Mouse (Mus musculus) left cerebral cortex, adult 2 months (tissue): ENCODE data around the gene Cenpp. TPM values are rescaled to one million over a fixed set of nuclear protein-coding genes. Genes with fewer than 3 reads are reported as not detected.

Experiments used
- DNase-seq, 2 experiments: peaks; one replicate each; pipeline ENCODE4 v3.0.0; 2021 to 2022; ENCODE audit warnings: low spot score in 2 of 2, mixed read lengths in 1 of 2; ENCODE audit errors: extremely low spot score in 1 of 2
- H3K27ac ChIP-seq: fragments of 200-600 bp; 2 replicates; pipeline ENCODE4 v1.8.1; 2022
- H3K4me3 ChIP-seq: fragments of 200-600 bp; 2 replicates; pipeline ENCODE4 v1.8.1; 2022
- CTCF ChIP-seq: fragments of 200-600 bp; IDR thresholded peaks from 2 replicates; pipeline ENCODE4 v1.8.1; 2022; ENCODE audit warnings: antibody characterized with exemption, mild to moderate bottlenecking, moderate library complexity
- intact Hi-C: fragments of 180-260 bp; cut with DNase I; formaldehyde crosslinking; loops from one replicate; pipeline ENCODE4 v1.15.1; 2025
- total RNA-seq, 2 experiments: library from RNA; stranded (reverse); gene quantifications; 2 replicates each; pipeline ENCODE4 v1.2.3; 2021

Gene Cenpp
- total RNA-seq, 2 experiments from 2014 or later = 0.51 to 1.5 TPM

- H3K27ac ChIP-seq = no peak overlapping the region
- intact Hi-C loops = no loop called here
- no peak for TF ChIP-seq CTCF
- H3K4me3 ChIP-seq = no peak overlapping the region
- no peak for DNase-seq
Measured at GRCm38 (mm10) chr13:49586062-49586461, 66.5 kb downstream of the Cenpp start.

- intact Hi-C loops = no loop called here
- Histone ChIP-seq H3K27ac (no peak overlapping the region; the same call in 1 of the 2 replicates), H3K4me3 (no peak overlapping the region)
- no peak for DNase-seq
- TF ChIP-seq CTCF = no peak
Measured at GRCm38 (mm10) chr13:49584307-49585005, 68.1 kb downstream of the Cenpp start.

- intact Hi-C loops = no loop called here
- TF ChIP-seq CTCF = no peak
- no peak overlapping the region; the same call in 1 of the 2 replicates for H3K27ac ChIP-seq
Measured at GRCm38 (mm10) chr13:49583859-49584258, 68.7 kb downstream of the Cenpp start.

GRCm38 (mm10) chr13:49581541-49582530 lies 70.7 kb downstream of the Cenpp start, which contains the start of gene Omd:
Omd (plus strand) TSS chr13:49582462.
- no peak within 1 kb of the TSS for H3K27ac ChIP-seq
- DNase-seq = no peak
- TF ChIP-seq CTCF = no peak
- no peak within 1 kb of the TSS for H3K4me3 ChIP-seq
- intact Hi-C loops = no loop called here

More at GRCm38 (mm10) chr13:49583859-49584258, 68.7 kb downstream of the Cenpp start:
- no peak overlapping the region for H3K4me3 ChIP-seq
- DNase-seq = no peak

- no peak overlapping the region for H3K4me3 ChIP-seq
Measured at GRCm38 (mm10) chr13:49571418-49571817, 81.2 kb downstream of the Cenpp start.

GRCm38 (mm10) chr13:49570371-49570770 lies 82.2 kb downstream of the Cenpp start:
- intact Hi-C loops = no loop called here
- Histone ChIP-seq H3K27ac (no peak overlapping the region), H3K4me3 (no peak overlapping the region)
- no peak for DNase-seq
- TF ChIP-seq CTCF = no peak

More at GRCm38 (mm10) chr13:49571418-49571817, 81.2 kb downstream of the Cenpp start:
- H3K27ac ChIP-seq = no peak overlapping the region
- intact Hi-C loops = no loop called here
- no peak for DNase-seq
- no peak for TF ChIP-seq CTCF

- no peak for TF ChIP-seq CTCF
- Histone ChIP-seq H3K4me3 (no peak overlapping the region), H3K27ac (no peak overlapping the region)
- DNase-seq = no peak
- intact Hi-C loops = no loop called here
Measured at GRCm38 (mm10) chr13:49564347-49564746, 88.2 kb downstream of the Cenpp start.

GRCm38 (mm10) chr13:49560886-49561285 lies 91.7 kb downstream of the Cenpp start:
- Histone ChIP-seq H3K27ac (no peak overlapping the region), H3K4me3 (no peak overlapping the region)
- DNase-seq = no peak
- intact Hi-C loops = no loop called here
- TF ChIP-seq CTCF = no peak

GRCm38 (mm10) chr13:49559185-49559584 lies 93.4 kb downstream of the Cenpp start:
- Histone ChIP-seq H3K27ac (no peak overlapping the region), H3K4me3 (no peak overlapping the region)
- intact Hi-C loops = no loop called here
- peak in 1 of 2 experiments; percentile 11 for DNase-seq
- peak; percentile 37 for TF ChIP-seq CTCF

- no peak for TF ChIP-seq CTCF
- no peak for DNase-seq
- Histone ChIP-seq H3K4me3 (no peak overlapping the region), H3K27ac (no peak overlapping the region)
- intact Hi-C loops = no loop called here
Measured at GRCm38 (mm10) chr13:49556924-49557323, 95.7 kb downstream of the Cenpp start.

- no peak overlapping the region for H3K4me3 ChIP-seq
- no peak overlapping the region for H3K27ac ChIP-seq
- intact Hi-C loops = no loop called here
Measured at GRCm38 (mm10) chr13:49556203-49556602, 96.4 kb downstream of the Cenpp start.

GRCm38 (mm10) chr13:49554519-49554918 lies 98.1 kb downstream of the Cenpp start:
- TF ChIP-seq CTCF = no peak
- intact Hi-C loops = no loop called here
- H3K4me3 ChIP-seq = no peak overlapping the region
- DNase-seq = no peak
- H3K27ac ChIP-seq = no peak overlapping the region

More at GRCm38 (mm10) chr13:49556203-49556602, 96.4 kb downstream of the Cenpp start:
- no peak for DNase-seq
- TF ChIP-seq CTCF = no peak
